Mouse (Mus musculus): ENCODE measurements around the gene Gm14401. TPM values are rescaled to one million over a fixed set of nuclear protein-coding genes. Genes with fewer than 3 reads are reported as not detected.
"Not testable (repeated sequence)": the region's sequence is repeated elsewhere in the genome, so short reads cannot be mapped to it uniquely, and the experiment has no call there.

The Gm14401 gene
- total RNA-seq (2017): 0.78 TPM in 1 of 3 replicates, not detected in the others

DNA sequence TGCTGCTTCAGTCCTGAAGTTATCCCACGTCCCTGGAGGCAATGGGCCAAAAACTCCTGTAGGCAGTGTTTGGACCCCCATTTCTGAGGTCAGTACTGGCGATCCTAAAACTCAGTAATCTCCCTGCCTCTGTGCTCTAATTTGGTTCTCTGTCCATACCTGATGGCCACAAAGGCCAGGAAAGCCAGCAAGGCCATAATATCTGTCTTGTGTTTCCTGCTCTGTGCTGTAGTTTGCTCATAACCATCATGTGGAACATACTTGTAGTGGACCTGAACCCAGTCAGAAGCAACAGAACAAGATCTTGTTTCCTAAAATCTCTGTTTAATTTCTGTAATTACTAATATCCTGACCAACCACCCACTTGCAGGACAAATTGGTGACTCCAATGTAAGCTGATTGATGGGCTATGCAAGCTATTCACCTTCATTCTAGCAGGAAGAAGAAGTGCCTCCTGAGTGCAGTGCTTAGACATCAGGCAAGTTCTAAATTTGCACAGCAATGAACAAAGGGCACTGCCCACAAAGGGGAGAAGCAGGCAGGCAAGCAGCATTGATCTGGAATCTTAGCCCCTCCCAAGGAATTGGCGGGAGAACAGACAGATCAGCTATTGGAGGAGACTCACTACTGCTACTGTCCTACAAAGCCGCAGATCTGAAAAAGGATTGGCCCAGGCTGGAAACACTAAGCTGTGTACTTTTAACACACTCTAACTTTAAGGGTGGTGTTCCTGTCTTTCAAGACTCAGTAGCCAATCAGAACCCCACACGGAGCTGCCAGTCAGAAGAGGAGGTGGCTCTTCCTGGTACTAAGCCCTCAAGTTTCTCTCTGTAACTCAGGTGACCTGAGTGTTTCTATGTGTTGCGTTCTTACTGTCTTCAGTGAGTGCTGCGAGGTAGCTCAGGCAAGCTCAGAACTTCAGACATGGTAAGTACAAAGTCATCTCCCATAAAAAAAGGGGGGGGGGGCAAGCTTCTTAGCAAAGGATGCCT lies at the start of gene Gm14401:
Gene Gm14401 (plus strand): TSS at position 889 of the 992 bp plus-strand sequence.
- not testable (repeated sequence) for ATAC-seq (replicated peaks; ENCODE audit: insufficient number of reproducible peaks, low FRiP score, low TSS enrichment, poor library complexity, severe bottlenecking)

DNA sequence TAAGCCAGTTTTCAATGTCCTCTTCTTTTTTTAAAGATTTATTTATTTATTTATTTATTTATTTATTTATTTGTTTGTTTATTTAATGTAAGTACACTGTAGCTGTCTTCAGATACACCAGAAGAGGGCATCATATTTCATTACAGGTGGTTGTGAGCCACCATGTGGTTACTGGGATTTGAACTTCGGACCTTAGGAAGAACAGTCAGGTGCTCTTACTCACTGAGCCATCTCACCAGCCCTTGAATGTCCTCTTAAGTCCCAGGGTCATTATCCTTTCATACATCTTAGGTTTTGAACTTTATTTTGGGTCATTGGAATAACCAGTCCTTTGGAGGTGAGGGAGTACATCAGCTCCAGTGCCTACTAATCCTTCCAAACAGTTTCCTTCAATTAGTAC lies 1.3 kb upstream of the Gm14401 start:
- not testable (repeated sequence) for ATAC-seq (replicated peaks; ENCODE audit: insufficient number of reproducible peaks, low FRiP score, low TSS enrichment, poor library complexity, severe bottlenecking)

DNA sequence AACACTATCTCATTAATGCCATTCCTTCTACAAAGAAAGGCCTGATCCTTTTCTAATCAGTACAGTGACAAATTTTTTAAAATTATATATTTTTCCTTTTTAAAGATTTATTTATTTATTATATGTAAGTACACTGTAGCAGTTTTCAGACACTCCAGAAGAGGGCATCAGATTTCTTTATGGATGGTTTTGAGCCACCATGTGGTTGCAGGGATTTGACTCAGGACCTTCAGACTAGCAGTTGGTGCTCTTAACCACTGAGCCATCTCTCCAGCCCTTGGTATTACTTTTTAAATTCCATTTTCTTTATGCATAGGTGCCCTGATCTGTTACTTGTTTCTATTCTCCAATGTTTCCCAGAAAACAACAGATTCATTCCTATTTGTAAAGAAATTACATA lies 895 bp downstream of the Gm14401 start:
- ATAC-seq (replicated peaks; ENCODE audit: insufficient number of reproducible peaks, low FRiP score, low TSS enrichment, poor library complexity, severe bottlenecking): not testable (repeated sequence)

DNA sequence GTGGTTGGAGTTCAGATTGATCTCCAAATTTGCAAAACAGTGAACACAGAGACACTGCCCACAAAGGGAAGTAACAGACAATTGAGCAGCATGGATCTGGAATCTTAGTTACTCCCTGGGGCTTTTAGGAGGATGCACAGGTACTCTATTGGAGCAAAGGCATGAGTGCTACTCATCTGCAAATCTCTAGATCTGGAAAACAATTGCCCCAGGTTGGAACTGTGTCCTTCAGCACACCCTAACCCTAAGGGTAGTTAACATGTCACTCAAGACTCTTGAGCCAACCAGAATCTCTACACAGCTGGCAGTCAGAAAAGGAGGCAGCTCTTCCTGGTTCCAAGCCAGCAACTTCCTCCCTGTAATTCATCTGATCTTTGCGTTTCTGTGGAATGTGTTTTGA lies 5.7 kb downstream of the Gm14401 start:
- ATAC-seq (replicated peaks; ENCODE audit: insufficient number of reproducible peaks, low FRiP score, low TSS enrichment, poor library complexity, severe bottlenecking): not testable (repeated sequence)

DNA sequence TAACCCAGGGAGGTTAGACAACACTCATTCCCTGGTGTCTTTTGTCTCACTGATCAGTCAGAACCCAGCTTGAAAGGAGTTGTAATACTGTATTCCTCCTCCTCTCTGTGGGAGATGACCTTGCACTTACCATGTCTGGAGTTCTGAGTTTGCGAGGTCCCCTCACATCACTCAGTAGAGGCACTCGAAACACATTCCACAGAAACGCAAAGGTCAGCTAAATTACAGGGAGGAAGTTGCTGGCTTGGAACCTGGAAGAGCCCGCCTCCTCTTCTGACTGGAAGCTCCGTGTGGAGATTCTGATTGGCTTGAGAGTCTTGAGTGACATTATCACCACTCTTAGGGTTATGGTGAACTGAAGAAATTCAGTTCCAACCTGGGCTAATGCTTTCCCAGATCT lies 35.0 kb downstream of the Gm14401 start:
- not testable (repeated sequence) for ATAC-seq (replicated peaks; ENCODE audit: insufficient number of reproducible peaks, low FRiP score, low TSS enrichment, poor library complexity, severe bottlenecking)

DNA sequence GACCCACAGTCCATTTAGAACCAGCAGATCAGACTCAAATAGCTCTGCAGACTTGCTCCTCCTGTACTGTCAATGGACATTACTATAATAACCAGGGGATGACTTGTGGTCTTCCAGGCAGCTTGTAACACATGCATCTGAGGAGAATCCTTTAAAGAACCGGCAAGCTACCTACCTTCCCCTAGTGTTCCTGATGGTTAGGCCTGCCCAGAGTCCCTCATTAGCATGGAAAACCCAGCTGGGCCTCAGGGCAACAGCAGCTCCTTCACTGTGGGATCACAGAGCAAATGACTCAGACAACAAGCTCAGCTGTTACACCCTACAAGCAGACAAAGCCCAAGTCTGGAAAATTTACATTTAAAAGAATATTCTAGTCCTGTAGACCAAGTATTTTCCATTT lies 55.0 kb downstream of the Gm14401 start:
- ATAC-seq (replicated peaks; ENCODE audit: insufficient number of reproducible peaks, low FRiP score, low TSS enrichment, poor library complexity, severe bottlenecking): not testable (repeated sequence)

Other genes with a start within 250 kb of the Gm14401 start
- not detected in 3 replicates for gene Gm14408, start 243.2 kb upstream of the Gm14401 start, total RNA-seq (2017)
- gene Gm14296, start 146.5 kb upstream of the Gm14401 start, total RNA-seq (2017): 0.67 to 3.2 TPM (median 2.6 TPM) in 3 replicates
- 6.7 to 18.4 TPM in 2 of 3 replicates, not detected in the other for gene Gm14419, start 73.4 kb upstream of the Gm14401 start, total RNA-seq (2017)
- 2.3 to 7.2 TPM (median 5.3 TPM) in 3 replicates for gene Gm14410, start 132.1 kb downstream of the Gm14401 start, total RNA-seq (2017)
- not detected in 3 replicates for gene Gm14409, start 192.7 kb downstream of the Gm14401 start, total RNA-seq (2017)
- gene Gm14412, start 250.0 kb downstream of the Gm14401 start, total RNA-seq (2017): not detected in 3 replicates

All from monocyte, adult 5-6 weeks (primary cell).